Mouse (Mus musculus): ENCODE results near the gene Mefv. TPM values are rescaled to one million over a fixed set of nuclear protein-coding genes. Genes with fewer than 3 reads are reported as not detected.
"Not testable (repeated sequence)": the region's sequence is repeated elsewhere in the genome, so short reads cannot be mapped to it uniquely, and the experiment has no call there.

Gene Mefv
- polyA plus RNA-seq, 1 experiment from 2014 or later, result not detected

DNA sequence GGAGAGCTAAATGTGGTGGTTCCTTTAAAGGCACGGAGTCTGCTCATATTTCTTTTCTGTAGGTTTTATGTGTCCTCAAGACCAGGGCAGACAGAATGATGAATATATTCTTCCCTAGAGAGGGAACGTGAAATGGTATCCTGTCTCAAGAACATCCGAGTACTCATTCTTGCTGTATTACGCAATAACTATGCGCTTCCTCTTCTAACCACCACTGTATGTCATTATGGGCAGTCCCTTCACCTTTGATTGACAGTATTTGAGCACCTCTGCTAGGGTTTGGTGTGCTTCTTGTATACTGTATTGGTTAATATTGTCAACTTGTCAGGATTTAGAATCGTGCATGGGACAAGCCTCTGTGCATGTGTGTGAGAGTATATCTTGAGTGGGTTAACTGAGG is 11.2 kb downstream of the Mefv start:
- ATAC-seq (ENCODE audit: insufficient number of reproducible peaks, insufficient read depth, low FRiP score, low TSS enrichment), result no peak
- 87% methylated on average over 6 of the region's 6 CpGs for WGBS

DNA sequence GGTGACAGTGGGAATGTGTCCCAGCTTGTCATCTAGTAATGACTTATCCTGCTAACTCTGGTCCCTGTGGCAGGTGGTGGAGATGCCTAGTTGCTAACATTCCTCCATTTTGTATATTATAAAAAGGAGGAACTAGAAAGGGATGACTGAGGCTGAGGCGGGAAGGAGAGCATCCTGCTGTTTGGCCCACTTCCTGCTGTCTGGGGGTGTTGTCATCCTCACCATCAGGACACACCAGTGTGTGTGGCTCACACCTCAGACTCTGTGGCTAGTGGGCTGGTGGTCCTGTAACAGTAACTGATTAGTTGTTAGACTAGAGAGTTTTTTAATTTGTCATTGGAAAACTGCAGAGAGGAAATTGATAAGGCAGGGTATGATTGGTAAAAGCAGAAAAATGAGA is 17.0 kb downstream of the Mefv start:
- no peak overlapping the region for H3K4me2 ChIP-seq (replicated peaks)
- H3K4me3 ChIP-seq, result no peak overlapping the region
- WGBS, result 77% methylated on average over 1 of the region's 1 CpGs
- no peaks in the 10 kb centered on the region for H3K36me3 ChIP-seq
- 0 out of 2 replicates have a peak, but pooled peaks cover 7% of the 10 kb centered on the region for H3K9me3 ChIP-seq
- H3K27me3 ChIP-seq, result no peaks in the 10 kb centered on the region
- no peak overlapping the region for H3K9ac ChIP-seq
- no peak for ATAC-seq (ENCODE audit: insufficient number of reproducible peaks, insufficient read depth, low FRiP score, low TSS enrichment)
- no peaks in the 10 kb centered on the region for H3K4me1 ChIP-seq
- H3K27ac ChIP-seq, result no peak overlapping the region

More for the DNA sequence above, 11.2 kb downstream of the Mefv start:
- no peak overlapping the region for H3K9ac ChIP-seq
- no peaks in the 10 kb centered on the region for H3K36me3 ChIP-seq
- H3K27ac ChIP-seq, result no peak overlapping the region
- H3K4me3 ChIP-seq, result no peak overlapping the region
- no peaks in the 10 kb centered on the region for H3K9me3 ChIP-seq
- no peak overlapping the region for H3K4me2 ChIP-seq (replicated peaks)
- no peaks in the 10 kb centered on the region for H3K4me1 ChIP-seq
- no peaks in the 10 kb centered on the region for H3K27me3 ChIP-seq

DNA sequence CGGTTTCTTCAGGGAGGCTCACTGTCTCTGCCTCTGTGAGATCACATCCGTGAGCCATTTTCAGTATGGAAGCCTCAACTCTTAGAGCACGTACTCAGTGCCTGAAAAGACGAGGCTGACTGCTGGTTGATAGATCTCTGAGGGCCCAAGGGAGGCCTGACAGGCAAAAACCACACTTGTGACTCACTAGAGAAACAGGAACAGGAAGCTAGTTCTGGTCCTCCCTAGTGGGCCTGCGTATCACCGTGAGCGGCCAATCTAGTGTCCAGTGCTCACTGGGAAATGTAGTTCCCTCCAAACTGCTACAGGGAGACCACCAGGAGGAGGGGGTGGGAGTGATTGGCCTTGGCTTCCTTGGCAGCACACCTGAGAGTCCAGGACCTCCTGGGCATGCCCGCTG is 18.6 kb downstream of the Mefv start:
- no peak for ATAC-seq (ENCODE audit: insufficient number of reproducible peaks, insufficient read depth, low FRiP score, low TSS enrichment)
- 83% methylated on average over 8 of the region's 8 CpGs for whole genome bisulfite sequencing
- no peaks in the 10 kb centered on the region for H3K27me3 ChIP-seq
- H3K9me3 ChIP-seq, result 0 out of 2 replicates have a peak, but pooled peaks cover 7% of the 10 kb centered on the region
- H3K4me2 ChIP-seq (replicated peaks), result no peak overlapping the region
- H3K4me3 ChIP-seq, result no peak overlapping the region
- no peaks in the 10 kb centered on the region for H3K4me1 ChIP-seq
- no peaks in the 10 kb centered on the region for H3K36me3 ChIP-seq
- no peak overlapping the region for H3K9ac ChIP-seq
- no peak overlapping the region for H3K27ac ChIP-seq

DNA sequence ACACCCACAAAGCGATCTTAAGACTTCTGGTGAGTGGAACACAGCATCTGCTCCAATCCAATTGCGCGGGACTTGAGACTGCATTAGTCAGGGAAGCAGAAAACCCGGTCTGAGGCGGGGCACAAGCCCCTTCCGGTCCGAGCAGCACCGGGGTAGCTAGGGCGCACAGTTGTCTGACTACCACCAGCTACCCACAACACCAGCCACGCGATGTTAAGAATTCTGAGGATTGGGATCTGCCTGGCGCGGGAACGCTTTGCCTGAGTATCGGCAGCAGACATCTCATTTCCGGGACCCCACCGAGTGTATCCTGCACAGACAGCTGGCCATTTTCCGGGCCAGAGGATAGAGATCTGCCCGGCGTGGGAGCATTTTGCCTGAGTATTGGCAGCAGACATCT is 28.3 kb downstream of the Mefv start:
- H3K4me1 ChIP-seq; H3K27me3 ChIP-seq; ATAC-seq (ENCODE audit: insufficient number of reproducible peaks, insufficient read depth, low FRiP score, low TSS enrichment); H3K9me3 ChIP-seq; H3K4me3 ChIP-seq; H3K36me3 ChIP-seq; H3K4me2 ChIP-seq (replicated peaks); H3K9ac ChIP-seq; H3K27ac ChIP-seq: not testable (repeated sequence)
- WGBS, result 59% methylated on average over 20 of the region's 20 CpGs

Other genes starting within 250 kb of the Mefv start
- gene Olfr161, start 127.1 kb downstream of the Mefv start, polyA plus RNA-seq (2016; fragmentation: Nextera tagmentation; extraction: Ambion mirVana), result not detected in 2 replicates
- 57.6 and 62.8 TPM in 2 replicates for gene Zfp263, start 26.0 kb upstream of the Mefv start, polyA plus RNA-seq (2016; fragmentation: Nextera tagmentation; extraction: Ambion mirVana)
- 0.42 and 0.59 TPM in 2 replicates for gene Olfr15, start 112.8 kb upstream of the Mefv start, polyA plus RNA-seq (2016; fragmentation: Nextera tagmentation; extraction: Ambion mirVana)
- 1.7 and 1.9 TPM in 2 replicates for gene Zfp174, start 129.2 kb upstream of the Mefv start, polyA plus RNA-seq (2016; fragmentation: Nextera tagmentation; extraction: Ambion mirVana)
- gene Naa60, start 154.3 kb upstream of the Mefv start, polyA plus RNA-seq (2016; fragmentation: Nextera tagmentation; extraction: Ambion mirVana), result 56.6 and 58.3 TPM in 2 replicates
- 6.1 and 8.3 TPM in 2 replicates for gene Zfp597, start 166.5 kb upstream of the Mefv start, polyA plus RNA-seq (2016; fragmentation: Nextera tagmentation; extraction: Ambion mirVana)
- gene Gm20695, start 166.6 kb upstream of the Mefv start, polyA plus RNA-seq (2016; fragmentation: Nextera tagmentation; extraction: Ambion mirVana), result 2.1 and 2.3 TPM in 2 replicates
- 8.8 and 9.6 TPM in 2 replicates for gene 1700037C18Rik, start 190.6 kb upstream of the Mefv start, polyA plus RNA-seq (2016; fragmentation: Nextera tagmentation; extraction: Ambion mirVana)
- gene Cluap1, start 190.7 kb upstream of the Mefv start, polyA plus RNA-seq (2016; fragmentation: Nextera tagmentation; extraction: Ambion mirVana), result 32.6 and 33.1 TPM in 2 replicates

Measured in embryonic facial prominence, embryonic 12.5 days (tissue).